Mouse (Mus musculus): Measurements from ENCODE around the gene Lck. TPM values are rescaled to one million over a fixed set of nuclear protein-coding genes. Genes with fewer than 3 reads are reported as not detected.
"Not testable (repeated sequence)": the region's sequence is repeated elsewhere in the genome, so short reads cannot be mapped to it uniquely, and the experiment has no call there.

The Lck gene
- polyA plus RNA-seq, 1 experiment from 2014 or later, result 7.1 TPM

DNA sequence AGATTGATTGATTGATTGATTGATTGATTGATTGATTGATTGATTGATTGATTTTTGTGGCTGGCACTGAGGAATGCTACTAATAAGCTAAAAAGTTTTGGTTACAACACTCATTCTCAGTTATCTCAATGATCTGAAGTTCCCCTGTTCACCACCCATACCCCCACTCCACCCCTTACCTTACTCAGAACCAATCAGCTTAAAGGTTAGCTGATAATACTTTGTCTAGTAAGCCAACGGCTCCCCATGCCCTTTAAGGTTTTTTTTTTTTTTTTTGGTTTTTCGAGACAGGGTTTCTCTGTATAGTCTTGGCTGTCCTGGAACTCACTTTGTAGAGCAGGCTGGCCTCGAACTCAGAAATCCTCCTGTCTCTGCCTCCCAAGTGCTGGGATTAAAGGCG is 25.8 kb downstream of the Lck start:
- H3K27me3 ChIP-seq; H3K4me2 ChIP-seq (replicated peaks); ATAC-seq; H3K9me3 ChIP-seq; H3K9ac ChIP-seq (replicated peaks); H3K36me3 ChIP-seq; H3K27ac ChIP-seq; H3K4me1 ChIP-seq (replicated peaks); H3K4me3 ChIP-seq (replicated peaks): not testable (repeated sequence)
- 89% methylated on average over 4 of the region's 4 CpGs for WGBS

DNA sequence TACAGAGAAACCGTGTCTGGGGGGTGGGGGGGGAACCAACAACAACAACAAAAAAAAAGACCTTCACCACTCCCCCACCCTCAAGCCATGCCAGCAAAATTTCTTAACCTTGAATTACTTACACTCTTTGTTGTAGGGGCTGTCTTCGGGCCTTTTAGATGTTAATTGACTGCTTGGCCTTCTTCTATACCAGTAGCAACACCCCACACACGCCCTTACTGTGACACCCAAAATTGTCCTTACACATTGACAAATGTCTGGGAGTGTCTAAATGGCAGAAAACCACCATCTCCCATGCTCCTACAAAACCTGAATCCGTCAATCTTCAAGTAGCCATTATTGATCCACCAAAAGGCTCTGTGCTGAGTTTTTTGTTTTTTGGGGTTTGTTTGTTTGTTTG is 29.3 kb downstream of the Lck start:
- Histone ChIP-seq H3K4me1 (replicated peaks) (peaks cover 23% of the 10 kb centered on the region), H3K27me3 (no peaks in the 10 kb centered on the region), H3K9me3 (no peaks in the 10 kb centered on the region), H3K9ac (replicated peaks) (no peak overlapping the region), H3K4me2 (replicated peaks) (no peak overlapping the region), H3K4me3 (replicated peaks) (no peak overlapping the region), H3K36me3 (peaks cover 4% of the 10 kb centered on the region; the same call in 1 of the 2 replicates), H3K27ac (no peak overlapping the region)
- ATAC-seq, result no peak
- WGBS, result 85% methylated on average over 4 of the region's 4 CpGs

DNA sequence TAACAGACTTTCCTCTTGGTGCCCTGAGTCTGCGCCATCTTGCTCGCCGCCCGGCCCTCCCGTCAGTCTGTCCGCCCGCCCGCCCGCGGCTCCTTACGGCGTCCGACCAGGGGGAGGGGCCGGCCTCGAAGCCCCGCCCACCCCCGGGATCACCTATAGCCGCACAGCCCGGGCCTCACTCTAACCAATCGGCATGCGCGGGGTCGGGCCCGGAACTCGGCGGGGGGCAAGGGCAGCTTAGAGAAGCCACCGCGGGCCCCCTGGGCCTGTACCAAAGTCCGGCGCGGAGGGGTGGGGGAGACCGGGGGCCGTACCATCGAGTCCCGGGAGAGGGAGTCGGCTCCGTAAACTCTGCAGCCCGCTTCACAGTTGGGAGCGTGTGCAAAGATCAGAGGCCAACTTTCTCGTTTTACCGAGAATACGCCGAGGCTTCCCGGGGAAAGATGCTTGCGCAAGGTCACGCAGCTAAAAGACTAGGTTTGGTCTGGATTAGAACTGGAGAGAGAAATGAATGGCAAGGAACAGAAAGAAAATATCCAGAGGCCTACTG is 30.8 kb downstream of the Lck start, which contains the start of gene Hdac1:
Hdac1 (minus strand) TSS at position 122 of the 550 bp plus-strand sequence.
- Histone ChIP-seq H3K4me2 (replicated peaks) (peak within 1 kb of the TSS; percentile 75), H3K4me1 (replicated peaks) (peaks cover 23% of the 10 kb centered on the region), H3K36me3 (peaks cover 9% of the 10 kb centered on the region), H3K9ac (replicated peaks) (peak within 1 kb of the TSS; percentile 88), H3K9me3 (no peaks in the 10 kb centered on the region), H3K27ac (peak within 1 kb of the TSS; percentile 80), H3K27me3 (no peaks in the 10 kb centered on the region), H3K4me3 (replicated peaks) (peak within 1 kb of the TSS; percentile 84)
- WGBS, result under 1% methylated on average over 43 of the region's 46 CpGs
- peak; percentile 99 for ATAC-seq

DNA sequence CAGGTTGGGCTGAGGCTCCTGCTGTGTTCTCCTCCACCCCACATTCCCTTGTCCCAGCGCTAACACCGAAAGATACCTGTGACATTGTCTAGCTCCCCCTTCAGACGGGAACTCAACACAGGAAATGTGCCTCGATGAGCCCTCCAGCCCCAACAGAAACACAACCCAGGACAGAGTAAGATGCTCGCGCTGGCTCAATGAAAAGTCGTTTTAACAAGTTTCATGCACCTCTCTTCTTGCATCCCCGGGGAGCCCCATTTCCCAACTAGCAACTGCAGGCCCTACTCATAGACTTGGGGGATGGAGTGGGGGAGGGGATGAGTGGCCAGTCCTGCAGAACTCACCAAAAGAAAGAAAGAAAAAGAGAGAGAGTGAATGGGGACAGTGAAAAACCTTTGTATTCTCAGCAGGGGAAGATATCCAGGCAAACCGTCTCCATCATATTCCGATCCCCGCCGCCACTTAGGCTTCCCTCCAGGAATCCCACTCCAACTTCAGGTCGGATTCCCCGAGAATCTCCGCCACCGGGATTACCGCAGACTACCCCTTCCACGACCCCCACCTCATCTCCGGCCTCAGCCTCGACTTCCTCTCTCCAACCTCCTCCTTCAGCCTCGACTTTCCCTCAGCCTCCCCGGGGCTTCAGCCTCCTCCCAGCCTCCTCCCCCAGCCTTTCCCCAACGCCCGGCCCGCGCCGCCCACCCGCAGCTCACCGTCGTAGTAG is 31.4 kb downstream of the Lck start:
- H3K4me2 ChIP-seq (replicated peaks), result peak overlapping the region; percentile 75
- H3K9me3 ChIP-seq, result no peaks in the 10 kb centered on the region
- H3K4me3 ChIP-seq (replicated peaks), result peak overlapping the region; percentile 84
- no peaks in the 10 kb centered on the region for H3K27me3 ChIP-seq
- H3K27ac ChIP-seq, result peak overlapping the region; percentile 80
- H3K9ac ChIP-seq (replicated peaks), result peak overlapping the region; percentile 88
- peaks cover 15% of the 10 kb centered on the region for H3K36me3 ChIP-seq
- WGBS, result under 1% methylated on average over 30 of the region's 30 CpGs
- peak; percentile 78 for ATAC-seq
- H3K4me1 ChIP-seq (replicated peaks), result peaks cover 23% of the 10 kb centered on the region

DNA sequence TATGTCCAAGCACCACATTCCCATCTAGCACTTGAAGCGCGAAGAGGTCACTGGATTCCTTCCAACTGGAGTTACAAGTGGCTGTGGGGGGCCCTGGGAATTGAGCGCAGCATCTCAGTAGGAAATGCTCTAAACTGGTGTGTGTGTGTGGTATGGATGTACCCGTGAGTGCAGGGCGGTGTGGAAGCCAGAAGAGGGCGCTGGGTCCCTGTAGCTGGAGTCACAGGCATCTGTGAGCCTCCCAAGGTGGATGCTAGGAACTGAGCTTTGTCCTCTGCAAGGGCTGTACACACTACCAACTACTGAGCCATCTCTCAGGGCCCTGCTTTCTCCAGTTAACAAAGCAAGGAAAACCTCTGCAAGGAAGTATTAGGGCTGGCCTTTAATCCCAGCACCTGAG is 33.4 kb downstream of the Lck start:
- H3K36me3 ChIP-seq, result peaks cover 29% of the 10 kb centered on the region
- ATAC-seq, result no peak
- no peaks in the 10 kb centered on the region for H3K27me3 ChIP-seq
- H3K27ac ChIP-seq, result no peak overlapping the region
- no peak overlapping the region for H3K4me3 ChIP-seq (replicated peaks)
- H3K4me1 ChIP-seq (replicated peaks), result peaks cover 23% of the 10 kb centered on the region
- H3K9ac ChIP-seq (replicated peaks), result no peak overlapping the region
- H3K9me3 ChIP-seq, result no peaks in the 10 kb centered on the region
- no peak overlapping the region for H3K4me2 ChIP-seq (replicated peaks)
- 93% methylated on average over 6 of the region's 6 CpGs for WGBS

DNA sequence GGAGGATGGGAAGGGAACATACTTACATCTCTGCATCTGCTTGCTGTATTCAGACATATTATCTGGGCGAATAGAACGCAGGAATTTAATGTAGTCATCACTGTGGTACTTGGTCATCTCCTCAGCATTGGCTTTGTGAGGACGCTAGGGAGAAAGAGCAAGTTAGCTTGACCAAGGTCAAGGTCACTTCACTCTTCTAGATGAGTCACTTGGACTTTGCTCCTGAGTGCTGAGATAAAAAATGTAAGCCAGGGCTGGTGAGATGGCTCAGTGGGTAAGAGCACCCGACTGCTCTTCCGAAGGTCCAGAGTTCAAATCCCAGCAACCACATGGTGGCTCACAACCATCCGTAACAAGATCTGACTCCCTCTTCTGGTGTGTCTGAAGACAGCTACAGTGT is 44.5 kb downstream of the Lck start:
- not testable (repeated sequence) for H3K9ac ChIP-seq (replicated peaks); H3K4me3 ChIP-seq (replicated peaks); H3K27ac ChIP-seq; H3K4me1 ChIP-seq (replicated peaks); H3K9me3 ChIP-seq; H3K27me3 ChIP-seq; H3K4me2 ChIP-seq (replicated peaks); ATAC-seq
- peaks cover 82% of the 10 kb centered on the region for H3K36me3 ChIP-seq
- WGBS, result 97% methylated on average over 6 of the region's 6 CpGs

DNA sequence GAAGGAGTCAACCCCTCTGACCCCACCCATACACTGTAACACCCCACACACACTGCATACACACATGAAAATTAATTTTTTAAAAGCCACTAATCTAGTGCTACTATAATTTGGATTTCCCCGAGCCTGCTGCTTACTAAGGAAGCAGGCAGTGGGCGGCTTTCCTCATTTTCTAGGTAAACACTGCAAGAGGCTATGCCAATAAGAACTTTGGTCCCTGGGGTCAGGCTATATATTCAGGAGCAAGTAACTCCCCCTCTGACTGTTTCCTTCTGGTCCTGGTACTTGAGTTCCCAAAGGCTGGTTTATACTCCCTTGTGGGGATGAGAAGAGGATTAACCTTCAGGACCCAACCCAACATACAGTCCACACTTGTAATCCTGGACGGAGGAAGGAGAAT is 47.6 kb downstream of the Lck start:
- 81% methylated on average over 3 of the region's 3 CpGs for WGBS
- Histone ChIP-seq H3K4me3 (replicated peaks) (no peak overlapping the region), H3K9ac (replicated peaks) (no peak overlapping the region)

DNA sequence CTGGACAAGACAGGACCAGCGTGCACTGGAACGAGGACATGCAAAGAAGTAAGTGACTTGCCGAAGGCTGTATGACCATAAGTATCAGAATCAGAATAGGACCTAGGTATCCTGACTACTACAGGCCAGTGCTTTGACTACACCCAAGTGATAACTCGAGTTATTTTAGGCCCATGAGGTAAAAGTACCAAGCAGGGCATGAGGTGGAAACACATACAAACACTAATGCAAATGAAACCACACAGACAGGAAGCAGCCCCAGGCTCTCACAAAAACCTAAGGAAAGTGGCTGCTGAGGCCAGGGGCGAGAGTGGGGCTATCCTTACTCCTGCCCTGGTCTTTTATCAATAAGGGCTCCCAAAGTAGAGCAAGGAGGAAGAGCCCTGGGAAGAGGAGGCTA is 48.1 kb downstream of the Lck start:
- no peak overlapping the region for H3K4me3 ChIP-seq (replicated peaks)
- no peaks in the 10 kb centered on the region for H3K9me3 ChIP-seq
- H3K4me2 ChIP-seq (replicated peaks), result no peak overlapping the region
- no peak overlapping the region for H3K9ac ChIP-seq (replicated peaks)
- no peak for ATAC-seq
- no peaks in the 10 kb centered on the region for H3K4me1 ChIP-seq (replicated peaks)
- H3K27ac ChIP-seq, result no peak overlapping the region
- H3K36me3 ChIP-seq, result peaks cover 90% of the 10 kb centered on the region
- H3K27me3 ChIP-seq, result no peaks in the 10 kb centered on the region
- 93% methylated on average over 5 of the region's 5 CpGs for WGBS

More for the DNA sequence above, 47.6 kb downstream of the Lck start:
- H3K27ac ChIP-seq, result no peak overlapping the region
- H3K9me3 ChIP-seq, result no peaks in the 10 kb centered on the region
- peaks cover 90% of the 10 kb centered on the region for H3K36me3 ChIP-seq
- no peak for ATAC-seq
- H3K4me2 ChIP-seq (replicated peaks), result no peak overlapping the region
- no peaks in the 10 kb centered on the region for H3K4me1 ChIP-seq (replicated peaks)
- H3K27me3 ChIP-seq, result no peaks in the 10 kb centered on the region

DNA sequence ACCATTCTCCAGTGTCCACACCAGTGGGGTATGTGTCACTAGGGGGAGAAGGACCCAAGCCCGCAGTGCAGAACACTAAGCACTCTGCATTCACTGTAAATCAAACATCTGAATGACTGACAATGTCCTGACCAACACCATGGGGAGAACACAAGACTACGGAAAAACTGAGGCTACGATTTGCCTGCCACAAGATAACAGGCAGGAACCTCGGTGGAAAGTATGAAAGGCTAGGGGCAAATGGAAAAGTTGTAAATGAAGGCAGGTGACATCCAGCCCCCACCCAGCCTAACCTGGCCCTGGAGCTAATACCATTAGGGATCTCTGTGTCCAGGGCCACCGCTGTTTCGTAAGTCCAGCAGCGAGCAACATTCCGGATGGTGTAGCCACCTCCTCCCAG is 54.9 kb downstream of the Lck start:
- Histone ChIP-seq H3K27me3 (no peaks in the 10 kb centered on the region), H3K4me2 (replicated peaks) (no peak overlapping the region), H3K9me3 (no peaks in the 10 kb centered on the region), H3K4me1 (replicated peaks) (peaks cover 23% of the 10 kb centered on the region), H3K27ac (no peak overlapping the region), H3K36me3 (peaks cover 81% of the 10 kb centered on the region), H3K9ac (replicated peaks) (no peak overlapping the region), H3K4me3 (replicated peaks) (no peak overlapping the region)
- no peak for ATAC-seq
- 87% methylated on average over 8 of the region's 8 CpGs for WGBS

DNA sequence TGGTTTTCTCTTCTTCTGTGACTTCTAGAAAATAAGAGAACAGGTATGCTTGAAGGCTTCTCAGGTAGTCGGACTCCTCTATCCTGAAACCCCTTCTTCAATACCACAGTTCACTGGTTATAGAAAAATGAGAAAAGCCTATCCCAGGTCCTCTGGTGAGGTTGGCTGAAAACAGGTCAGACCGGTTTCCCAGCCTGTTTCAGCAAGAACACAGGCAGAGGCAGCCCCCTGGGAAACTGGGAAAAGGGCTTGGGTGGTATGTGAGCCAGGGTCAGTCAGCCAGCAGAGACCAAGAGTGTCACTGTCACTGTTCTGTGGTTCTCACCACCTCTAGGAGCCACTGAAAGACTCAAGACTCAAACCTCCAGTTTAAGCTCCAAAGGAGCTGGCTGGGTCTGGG is 56.5 kb downstream of the Lck start:
- peak overlapping the region; percentile 16; the same call in 1 of the 2 replicates for H3K4me2 ChIP-seq (replicated peaks)
- 57% methylated on average over 2 of the region's 2 CpGs for WGBS
- no peak for ATAC-seq
- H3K4me1 ChIP-seq (replicated peaks), result peaks cover 33% of the 10 kb centered on the region
- 0 out of 2 replicates have a peak overlapping the region, but pooled peaks have one; percentile 4 for H3K4me3 ChIP-seq (replicated peaks)
- no peaks in the 10 kb centered on the region for H3K27me3 ChIP-seq
- H3K36me3 ChIP-seq, result peaks cover 65% of the 10 kb centered on the region
- no peaks in the 10 kb centered on the region for H3K9me3 ChIP-seq
- 0 out of 2 replicates have a peak overlapping the region, but pooled peaks have one; percentile 28 for H3K9ac ChIP-seq (replicated peaks)
- 0 out of 2 replicates have a peak overlapping the region, but pooled peaks have one; percentile 44 for H3K27ac ChIP-seq

DNA sequence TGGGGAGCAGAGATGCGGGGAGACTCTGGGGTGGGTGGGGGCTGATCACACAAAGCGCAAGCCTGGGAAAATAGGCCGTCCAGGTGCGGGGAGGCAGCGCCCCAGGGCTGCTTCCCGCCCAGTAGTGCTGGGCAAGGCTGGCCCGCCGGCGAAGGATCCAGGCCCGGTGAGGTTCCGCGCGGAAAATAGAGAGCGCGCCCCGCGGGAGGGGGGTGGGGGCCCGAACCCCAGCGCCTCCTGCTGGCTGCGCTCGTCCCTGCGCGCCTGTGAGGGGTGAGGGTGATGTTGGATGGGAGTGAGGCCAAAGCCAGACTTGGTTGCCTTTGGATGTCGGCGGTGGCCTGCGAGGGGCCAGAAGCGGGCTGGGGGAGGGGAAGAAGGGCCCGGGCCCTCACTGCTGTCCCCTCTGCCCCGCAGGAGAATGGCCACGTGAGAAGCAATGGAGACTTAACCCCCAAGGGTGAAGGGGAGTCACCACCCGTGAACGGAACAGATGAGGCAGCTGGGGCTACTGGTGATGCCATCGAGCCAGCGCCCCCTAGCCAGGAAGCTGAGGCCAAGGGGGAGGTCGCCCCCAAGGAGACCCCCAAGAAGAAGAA is 59.0 kb downstream of the Lck start:
- H3K9me3 ChIP-seq, result no peaks in the 10 kb centered on the region
- H3K36me3 ChIP-seq, result peaks cover 42% of the 10 kb centered on the region
- peak overlapping the region; percentile 100 for H3K27ac ChIP-seq
- WGBS, result 1% methylated on average over 34 of the region's 35 CpGs
- H3K27me3 ChIP-seq, result no peaks in the 10 kb centered on the region
- peak; percentile 43 for ATAC-seq
- H3K4me2 ChIP-seq (replicated peaks), result peak overlapping the region; percentile 97
- H3K4me3 ChIP-seq (replicated peaks), result peak overlapping the region; percentile 94
- peak overlapping the region; percentile 99 for H3K9ac ChIP-seq (replicated peaks)
- H3K4me1 ChIP-seq (replicated peaks), result peaks cover 52% of the 10 kb centered on the region

DNA sequence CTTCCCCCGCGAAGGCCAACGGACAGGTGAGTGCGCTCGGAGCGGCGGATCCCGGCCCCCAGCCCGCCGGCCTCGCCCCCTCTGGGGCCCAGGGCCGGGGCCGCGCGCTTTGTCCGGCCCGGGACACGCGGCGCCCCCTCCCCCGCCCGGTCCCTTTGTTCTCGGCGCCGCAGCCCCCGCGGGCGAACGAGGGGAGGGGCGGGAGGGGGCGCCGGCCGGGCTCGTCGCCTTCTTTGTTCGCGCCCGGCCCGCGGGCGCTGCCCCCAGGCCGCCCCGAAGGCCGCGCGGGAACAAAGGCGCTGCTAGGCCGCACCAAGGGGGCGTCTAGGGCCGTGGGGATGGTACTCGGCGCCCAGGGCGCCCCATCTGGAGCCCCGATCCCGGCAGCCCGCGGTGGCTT is 59.5 kb downstream of the Lck start:
- peak; percentile 12; the same call in 1 of the 2 replicates for ATAC-seq
- no peaks in the 10 kb centered on the region for H3K9me3 ChIP-seq
- WGBS, result under 1% methylated on average over 30 of the region's 57 CpGs
- H3K27ac ChIP-seq, result peak overlapping the region; percentile 100
- peak overlapping the region; percentile 97 for H3K4me2 ChIP-seq (replicated peaks)
- peaks cover 57% of the 10 kb centered on the region for H3K4me1 ChIP-seq (replicated peaks)
- H3K4me3 ChIP-seq (replicated peaks), result peak overlapping the region; percentile 94
- no peaks in the 10 kb centered on the region for H3K27me3 ChIP-seq
- peak overlapping the region; percentile 99 for H3K9ac ChIP-seq (replicated peaks)
- peaks cover 39% of the 10 kb centered on the region for H3K36me3 ChIP-seq

Data from midbrain, embryonic 13.5 days (tissue).